Mouse (Mus musculus) adrenal gland, postnatal 4 days (tissue): Measurements from ENCODE around the gene Trp53rka. TPM values are rescaled to one million over a fixed set of nuclear protein-coding genes. Genes with fewer than 3 reads are reported as not detected.

Experiments used
- DNase-seq, 2 experiments: peaks; one replicate each; pipeline ENCODE4 v3.0.0; 2021 to 2022; ENCODE audit warnings: low spot score in 2 of 2, mixed read lengths in 2 of 2
- total RNA-seq, 2 experiments: library from RNA; stranded (reverse); gene quantifications; 2 replicates each; pipeline ENCODE4 v1.2.3; 2021

Gene Trp53rka
- total RNA-seq, 2 experiments from 2014 or later, result 18.1 to 19.1 TPM

- no peak for DNase-seq
Observed at GRCm38 (mm10) chr2:165486881-165487535, 6.1 kb downstream of the Trp53rka start.

- DNase-seq, result no peak
Observed at GRCm38 (mm10) chr2:165486401-165486800, 6.7 kb downstream of the Trp53rka start.

GRCm38 (mm10) chr2:165485826-165486225 is 7.3 kb downstream of the Trp53rka start:
- no peak for DNase-seq

- no peak for DNase-seq
Observed at GRCm38 (mm10) chr2:165484152-165484551, 9.0 kb downstream of the Trp53rka start.

GRCm38 (mm10) chr2:165482003-165482402 is 11.1 kb downstream of the Trp53rka start:
- no peak for DNase-seq

GRCm38 (mm10) chr2:165475850-165476249 is 17.3 kb downstream of the Trp53rka start:
- no peak for DNase-seq

GRCm38 (mm10) chr2:165475412-165475811 is 17.7 kb downstream of the Trp53rka start:
- no peak for DNase-seq

- DNase-seq, result no peak
Observed at GRCm38 (mm10) chr2:165473003-165473402, 20.1 kb downstream of the Trp53rka start, which contains the start of gene Slc13a3. Gene Slc13a3, minus strand, starts transcription at chr2:165473230.

- no peak for DNase-seq
Observed at GRCm38 (mm10) chr2:165471943-165472342, 21.2 kb downstream of the Trp53rka start.

- no peak for DNase-seq
Observed at GRCm38 (mm10) chr2:165470167-165470566, 23.0 kb downstream of the Trp53rka start.

- no peak for DNase-seq
Observed at GRCm38 (mm10) chr2:165467824-165468452, 25.2 kb downstream of the Trp53rka start.

GRCm38 (mm10) chr2:165459663-165460062 is 33.5 kb downstream of the Trp53rka start:
- no peak for DNase-seq

- no peak for DNase-seq
Observed at GRCm38 (mm10) chr2:165458189-165458588, 34.9 kb downstream of the Trp53rka start.

GRCm38 (mm10) chr2:165456710-165457109 is 36.4 kb downstream of the Trp53rka start:
- DNase-seq, result no peak

- DNase-seq, result no peak
Observed at GRCm38 (mm10) chr2:165452730-165453693, 40.1 kb downstream of the Trp53rka start.

GRCm38 (mm10) chr2:165448475-165448874 is 44.6 kb downstream of the Trp53rka start:
- no peak for DNase-seq

- DNase-seq, result no peak
Observed at GRCm38 (mm10) chr2:165444861-165445260, 48.3 kb downstream of the Trp53rka start.

GRCm38 (mm10) chr2:165442981-165443380 is 50.1 kb downstream of the Trp53rka start:
- DNase-seq, result peak in 1 of 2 experiments; percentile 26

- DNase-seq, result no peak
Observed at GRCm38 (mm10) chr2:165441613-165442012, 51.5 kb downstream of the Trp53rka start.
